In the genomic region with DNA sequence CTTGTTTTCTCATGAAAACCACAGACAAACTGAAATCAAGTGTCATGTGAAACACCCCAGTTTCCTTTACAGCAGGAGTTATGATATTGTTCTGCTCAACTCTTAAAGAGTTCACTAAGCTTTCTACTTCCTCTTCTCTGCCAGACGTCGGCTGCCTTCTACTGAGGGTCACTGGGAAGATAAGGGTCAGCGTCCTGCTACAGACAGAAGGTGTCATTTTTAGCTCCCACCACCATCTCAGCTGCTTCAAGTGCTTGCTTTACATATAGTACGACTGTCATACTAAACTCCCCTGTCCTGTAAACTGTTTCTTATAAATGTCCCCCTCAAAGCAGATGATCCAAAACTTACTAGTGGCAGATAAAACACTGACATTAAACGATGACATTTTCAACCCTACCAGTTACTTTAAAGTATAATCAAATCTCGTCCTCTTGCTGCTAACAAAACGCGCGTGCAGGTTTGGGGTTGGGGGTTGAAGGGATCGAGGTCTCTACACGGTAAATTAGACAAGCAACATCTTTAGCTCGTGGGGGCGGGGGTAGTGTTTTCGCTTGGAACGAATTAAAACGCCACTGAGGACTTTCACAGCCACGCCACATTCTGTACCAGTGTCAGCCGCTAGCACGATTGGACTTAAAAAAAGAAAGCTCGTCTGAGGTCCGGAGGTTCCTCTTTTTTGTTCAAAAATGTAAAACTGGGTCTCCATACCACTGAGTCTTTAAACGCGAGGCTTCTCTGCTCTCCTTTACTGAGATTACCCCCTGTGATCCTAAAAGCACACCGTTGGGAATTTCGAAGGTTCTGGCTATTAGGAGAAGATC, we compare ENCODE assay signal across 8 mouse cellular contexts. TPM values are rescaled to one million over a fixed set of nuclear protein-coding genes. Genes with fewer than 3 reads are reported as not detected.
DNase-seq lines count a peak whose midpoint lies in the region; ATAC-seq lines count a peak whose summit lies in the region.

No protein-coding gene starts in this region.

- H3K4me3 ChIP-seq in heart, embryonic 13.5 days = peak overlapping the region; percentile 79
- H3K4me3 ChIP-seq in kidney, embryonic 15.5 days (replicated peaks) = peak overlapping the region; percentile 89

- peak overlapping the region; percentile 84 for H3K4me2 ChIP-seq in heart, embryonic 13.5 days
- peak overlapping the region; percentile 91 for H3K4me2 ChIP-seq in kidney, embryonic 15.5 days

- peak overlapping the region; percentile 99 for H3K27ac ChIP-seq in heart, embryonic 13.5 days (replicated peaks)
- peak overlapping the region; percentile 96 for H3K27ac ChIP-seq in kidney, embryonic 15.5 days

- H3K27me3 ChIP-seq in heart, embryonic 13.5 days (replicated peaks) = no peaks in the 10 kb centered on the region
- no peaks in the 10 kb centered on the region for H3K27me3 ChIP-seq in kidney, embryonic 15.5 days

- H3K4me1 ChIP-seq in heart, embryonic 13.5 days = peaks cover 21% of the 10 kb centered on the region
- peaks cover 8% of the 10 kb centered on the region; the same call in 1 of the 2 replicates for H3K4me1 ChIP-seq in kidney, embryonic 15.5 days

- peak; percentile 36 for DNase-seq in embryo, embryonic 9.5 days (ENCODE audit: extremely low spot score)
- DNase-seq in lung, postnatal 10 days = peak; percentile 48
- DNase-seq in retina, embryonic 14.5 days (ENCODE audit: low spot score) = peak; percentile 56

- H3K36me3 ChIP-seq in heart, embryonic 13.5 days = no peaks in the 10 kb centered on the region
- H3K36me3 ChIP-seq in kidney, embryonic 15.5 days = no peaks in the 10 kb centered on the region

- H3K9me3 ChIP-seq in heart, embryonic 13.5 days = no peaks in the 10 kb centered on the region
- H3K9me3 ChIP-seq in kidney, embryonic 15.5 days (replicated peaks) = no peaks in the 10 kb centered on the region

- WGBS in heart, embryonic 13.5 days = under 1% methylated on average over 25 of the region's 25 CpGs
- WGBS in kidney, embryonic 15.5 days = under 1% methylated on average over 25 of the region's 25 CpGs

- H3K9ac ChIP-seq in heart, embryonic 13.5 days = peak overlapping the region; percentile 86
- peak overlapping the region; percentile 70 for H3K9ac ChIP-seq in kidney, embryonic 15.5 days

- peak; percentile 32 for ATAC-seq in CD4-positive, CD25-positive, alpha-beta regulatory T cell, adult 4 months
- peak; percentile 46 for ATAC-seq in activated CD4-positive, CD25-positive, alpha-beta regulatory T cell, adult 4 months
- ATAC-seq in heart, embryonic 13.5 days (ENCODE audit: extremely low read depth, insufficient number of reproducible peaks, low FRiP score, low TSS enrichment) = no peak
- no peak for ATAC-seq in kidney, embryonic 15.5 days (replicated peaks; ENCODE audit: low FRiP score)
- no peak for ATAC-seq in erythroid progenitor cell, adult 5-6 weeks (replicated peaks; ENCODE audit: low FRiP score, poor library complexity, severe bottlenecking)

RNA-seq across cellular contexts. Expression of a gene that starts 0.9 kb away (rescaled TPM):
- polyA plus RNA-seq in CD4-positive, CD25-positive, alpha-beta regulatory T cell, adult 4 months (2017; shearing (Covaris generic)) = 10 to 100 TPM; 24.2 to 25.8 TPM
- polyA plus RNA-seq in activated CD4-positive, CD25-positive, alpha-beta regulatory T cell, adult 4 months (2017; shearing (Covaris generic)) = 10 to 100 TPM; 19.5 to 23.8 TPM
- 1.3 and 1.4 TPM in 2 replicates for polyA plus RNA-seq in heart, embryonic 13.5 days (2015; fragmentation: Nextera tagmentation; extraction: Ambion mirVana)
- polyA plus RNA-seq in kidney, embryonic 15.5 days (2015; fragmentation: Nextera tagmentation; extraction: Ambion mirVana) = 0.60 and 0.81 TPM in 2 replicates
- 6.3 and 7.6 TPM in 2 replicates for total RNA-seq in erythroid progenitor cell, adult 5-6 weeks (2015; ENCODE audit: low replicate concordance)
- 0.90 and 1.2 TPM in 2 replicates for total RNA-seq in erythroid progenitor cell, adult 5-6 weeks (2017; ENCODE audit: low replicate concordance)

Comparison
In these comparisons a context has a peak if more than half of its experiments do, and no peak if none do; other contexts are left out.
1. ATAC-seq: peak in CD4-positive, CD25-positive, alpha-beta regulatory T cell, adult 4 months (single experiment) and activated CD4-positive, CD25-positive, alpha-beta regulatory T cell, adult 4 months (single experiment); none in heart, embryonic 13.5 days (single experiment), kidney, embryonic 15.5 days (single experiment) and erythroid progenitor cell, adult 5-6 weeks (single experiment).
2. Peak in every context shown above with its lines, with median percentiles within 50 percentile points of each other: DNase-seq.